Mouse (Mus musculus): ENCODE measurements around the gene Arr3.

GRCm38 (mm10) chrX:100597439-100597838 is 7.9 kb upstream of the Arr3 start:
- no peak for TF ChIP-seq ZC3H11A (IDR thresholded peaks at IDR 0.05; ENCODE audit: borderline replicate concordance, low read depth, low read length)
- TF ChIP-seq MAFK (IDR thresholded peaks at IDR 0.05; ENCODE audit: insufficient read depth, low read depth, low read length), result no peak
- no peak for TF ChIP-seq HCFC1 (IDR thresholded peaks at IDR 0.05; ENCODE audit: borderline replicate concordance, insufficient read depth, low read length)

Measured in ES-E14 (cell line).